Mouse (Mus musculus) midbrain, embryonic 11.5 days (tissue): ENCODE results near the gene Slc25a22. TPM values are rescaled to one million over a fixed set of nuclear protein-coding genes. Genes with fewer than 3 reads are reported as not detected.
A peak's percentile ranks its signal among the peaks of the same experiment; 100 is the strongest.

Source experiments
- ATAC-seq: fragments of 200-750 bp; cut with Nextera tagmentation; 2 replicates; pipeline ENCODE4 v1.8.0; 2017; ENCODE audit warnings: moderate TSS enrichment, moderate library complexity; ENCODE audit not compliant: low FRiP score
- DNase-seq: peaks from one replicate; pipeline ENCODE4 v3.0.0; 2015; ENCODE audit warnings: low spot score; ENCODE audit errors: missing footprints
- H3K27ac ChIP-seq: fragments of 300-500 bp; sonication (generic); 2 replicates; pipeline ENCODE4 v1.5.1; 2014; ENCODE audit warnings: low read depth, low read length
- H3K27me3 ChIP-seq: fragments of 300-500 bp; sonication (generic); 2 replicates; pipeline ENCODE4 v1.6.1; 2014; ENCODE audit warnings: mild to moderate bottlenecking, low read length, moderate library complexity, mixed read lengths; ENCODE audit not compliant: control insufficient read depth, insufficient read depth
- H3K36me3 ChIP-seq: fragments of 300-500 bp; sonication (generic); 2 replicates; pipeline ENCODE4 v1.6.1; 2014; ENCODE audit warnings: mild to moderate bottlenecking, low read length, moderate library complexity, mixed read lengths; ENCODE audit not compliant: control insufficient read depth, insufficient read depth
- H3K4me1 ChIP-seq: fragments of 300-500 bp; sonication (generic); 2 replicates; pipeline ENCODE4 v1.6.1; 2014; ENCODE audit warnings: low read length; ENCODE audit not compliant: control insufficient read depth, insufficient read depth
- H3K4me2 ChIP-seq: fragments of 300-500 bp; sonication (generic); 2 replicates; pipeline ENCODE4 v1.6.1; 2014; ENCODE audit warnings: mild to moderate bottlenecking, moderate library complexity
- H3K4me3 ChIP-seq: fragments of 300-500 bp; sonication (generic); 2 replicates; pipeline ENCODE4 v1.5.1; 2014; ENCODE audit warnings: low read depth, low read length
- H3K9ac ChIP-seq: fragments of 300-500 bp; sonication (generic); 2 replicates; pipeline ENCODE4 v1.6.1; 2014; ENCODE audit warnings: low read length
- H3K9me3 ChIP-seq: fragments of 300-500 bp; sonication (generic); 2 replicates; pipeline ENCODE4 v1.6.1; 2016; ENCODE audit warnings: low read length; ENCODE audit not compliant: control insufficient read depth
- WGBS: fragments of 180-500 bp; shearing (Covaris S2); extraction: QIAGEN DNeasy Blood & Tissue Kit; methylation state at CpG from one replicate; pipeline ENCODE4 v1.1.7; 2014; 5-methylcytosine and 5-hydroxymethylcytosine counted together
- polyA plus RNA-seq: library from polyadenylated mRNA; unstranded; fragments of >200 nt; fragmentation: Nextera tagmentation; extraction: Ambion mirVana; gene quantifications from 2 replicates; pipeline ENCODE4 v1.2.1, GENCODE M21; 2014

The Slc25a22 gene
- polyA plus RNA-seq, 1 experiment from 2014 or later: 31.9 TPM

GRCm38 (mm10) chr7:141395348-141395747 lies 42.3 kb downstream of the Slc25a22 start:
- no peaks in the 10 kb centered on the region for H3K9me3 ChIP-seq
- ATAC-seq (no peak), DNase-seq (no peak)
- no peak overlapping the region for H3K9ac ChIP-seq
- WGBS: 57% methylated on average over 1 of the region's 1 CpGs
- H3K36me3 ChIP-seq: peaks cover 8% of the 10 kb centered on the region; the same call in 1 of the 2 replicates
- H3K4me3 ChIP-seq: no peak overlapping the region
- no peak overlapping the region for H3K4me2 ChIP-seq
- no peak overlapping the region for H3K27ac ChIP-seq
- 0 out of 2 replicates have a peak, but pooled peaks cover 2% of the 10 kb centered on the region for H3K27me3 ChIP-seq
- H3K4me1 ChIP-seq: peaks cover 12% of the 10 kb centered on the region

- peak; percentile 94 for DNase-seq
- 21% methylated on average over 6 of the region's 6 CpGs for WGBS
These were observed 42.9 kb downstream of the Slc25a22 start for GRCm38 (mm10) chr7:141394771-141395170.

GRCm38 (mm10) chr7:141394158-141394557 lies 43.5 kb downstream of the Slc25a22 start:
- 91% methylated on average over 7 of the region's 7 CpGs for WGBS
- no peaks in the 10 kb centered on the region for H3K9me3 ChIP-seq
- H3K4me2 ChIP-seq: no peak overlapping the region
- H3K4me1 ChIP-seq: peaks cover 12% of the 10 kb centered on the region
- H3K27me3 ChIP-seq: 0 out of 2 replicates have a peak, but pooled peaks cover 2% of the 10 kb centered on the region
- H3K36me3 ChIP-seq: peaks cover 5% of the 10 kb centered on the region; the same call in 1 of the 2 replicates
- H3K4me3 ChIP-seq: no peak overlapping the region
- H3K27ac ChIP-seq: no peak overlapping the region
- DNase-seq (no peak), ATAC-seq (no peak)
- no peak overlapping the region for H3K9ac ChIP-seq

More at GRCm38 (mm10) chr7:141394771-141395170, 42.9 kb downstream of the Slc25a22 start:
- no peak overlapping the region for H3K27ac ChIP-seq
- no peak overlapping the region for H3K4me3 ChIP-seq
- 0 out of 2 replicates have a peak, but pooled peaks cover 2% of the 10 kb centered on the region for H3K27me3 ChIP-seq
- ATAC-seq: no peak
- peaks cover 7% of the 10 kb centered on the region; the same call in 1 of the 2 replicates for H3K36me3 ChIP-seq
- H3K9ac ChIP-seq: no peak overlapping the region
- no peak overlapping the region for H3K4me2 ChIP-seq
- peaks cover 12% of the 10 kb centered on the region for H3K4me1 ChIP-seq
- no peaks in the 10 kb centered on the region for H3K9me3 ChIP-seq

- ATAC-seq: no peak; the same call in 1 of the 2 replicates
- 0 out of 2 replicates have a peak overlapping the region, but pooled peaks have one; percentile 54 for H3K27ac ChIP-seq
- WGBS: 32% methylated on average over 9 of the region's 9 CpGs
These were observed 45.0 kb downstream of the Slc25a22 start for GRCm38 (mm10) chr7:141392552-141393222.

GRCm38 (mm10) chr7:141391625-141392551 lies 45.8 kb downstream of the Slc25a22 start, which contains the start of gene Taldo1:
TSS of gene Taldo1 (plus strand) at chr7:141392199.
- peaks cover 12% of the 10 kb centered on the region for H3K4me1 ChIP-seq
- H3K27me3 ChIP-seq: 0 out of 2 replicates have a peak, but pooled peaks cover 2% of the 10 kb centered on the region
- DNase-seq: peak; percentile 99
- ATAC-seq: peak; percentile 96
- peak within 1 kb of the TSS; percentile 54; the same call in 1 of the 2 replicates for H3K27ac ChIP-seq
- H3K9ac ChIP-seq: peak within 1 kb of the TSS; percentile 78
- H3K9me3 ChIP-seq: no peaks in the 10 kb centered on the region
- peak within 1 kb of the TSS; percentile 67 for H3K4me3 ChIP-seq
- H3K36me3 ChIP-seq: no peaks in the 10 kb centered on the region; the same call in 1 of the 2 replicates
- under 1% methylated on average over 57 of the region's 57 CpGs for WGBS
- H3K4me2 ChIP-seq: peak within 1 kb of the TSS; percentile 97

More at GRCm38 (mm10) chr7:141392552-141393222, 45.0 kb downstream of the Slc25a22 start:
- 0 out of 2 replicates have a peak, but pooled peaks cover 2% of the 10 kb centered on the region for H3K27me3 ChIP-seq
- H3K9me3 ChIP-seq: no peaks in the 10 kb centered on the region
- H3K36me3 ChIP-seq: peaks cover 1% of the 10 kb centered on the region; the same call in 1 of the 2 replicates
- peak overlapping the region; percentile 97 for H3K4me2 ChIP-seq
- H3K4me3 ChIP-seq: peak overlapping the region; percentile 67
- no peak for DNase-seq
- peaks cover 12% of the 10 kb centered on the region for H3K4me1 ChIP-seq
- peak overlapping the region; percentile 78 for H3K9ac ChIP-seq

GRCm38 (mm10) chr7:141390326-141391259 lies 47.1 kb downstream of the Slc25a22 start:
- Histone ChIP-seq H3K4me2 (no peak overlapping the region), H3K9me3 (no peaks in the 10 kb centered on the region), H3K9ac (no peak overlapping the region), H3K27me3 (0 out of 2 replicates have a peak, but pooled peaks cover 2% of the 10 kb centered on the region), H3K4me3 (no peak overlapping the region), H3K36me3 (no peaks in the 10 kb centered on the region), H3K27ac (no peak overlapping the region), H3K4me1 (peaks cover 12% of the 10 kb centered on the region)
- WGBS: 61% methylated on average over 9 of the region's 9 CpGs
- ATAC-seq (no peak), DNase-seq (no peak)

- no peak overlapping the region for H3K4me2 ChIP-seq
- no peak for ATAC-seq
- WGBS: 62% methylated on average over 3 of the region's 3 CpGs
- peaks cover 12% of the 10 kb centered on the region for H3K4me1 ChIP-seq
- H3K27ac ChIP-seq: no peak overlapping the region
- 0 out of 2 replicates have a peak, but pooled peaks cover 2% of the 10 kb centered on the region for H3K27me3 ChIP-seq
- DNase-seq: no peak
- H3K9me3 ChIP-seq: no peaks in the 10 kb centered on the region
- H3K36me3 ChIP-seq: no peaks in the 10 kb centered on the region
- no peak overlapping the region for H3K9ac ChIP-seq
- H3K4me3 ChIP-seq: no peak overlapping the region
These were observed 49.1 kb downstream of the Slc25a22 start for GRCm38 (mm10) chr7:141388487-141389109.
